Mouse (Mus musculus) hindbrain, embryonic 11.5 days (tissue): Measurements from ENCODE around the gene Wwox. TPM values are rescaled to one million over a fixed set of nuclear protein-coding genes. Genes with fewer than 3 reads are reported as not detected.

Experiments
- ATAC-seq: fragments of 200-750 bp; cut with Nextera tagmentation; 2 replicates; pipeline ENCODE4 v1.8.0; 2017; ENCODE audit warnings: mild to moderate bottlenecking, moderate TSS enrichment, moderate library complexity; ENCODE audit not compliant: low FRiP score
- DNase-seq: peaks from one replicate; pipeline ENCODE4 v3.0.0-alpha.2; 2015; ENCODE audit warnings: low spot score
- H3K27ac ChIP-seq: fragments of 300-500 bp; sonication (generic); 2 replicates; pipeline ENCODE4 v1.5.1; 2014; ENCODE audit warnings: mild to moderate bottlenecking, low read depth, low read length
- H3K27me3 ChIP-seq: fragments of 300-500 bp; sonication (generic); 2 replicates; pipeline ENCODE4 v1.6.1; 2014; ENCODE audit warnings: mild to moderate bottlenecking, low read length, moderate library complexity, mixed read lengths; ENCODE audit not compliant: control insufficient read depth, insufficient read depth
- H3K36me3 ChIP-seq: fragments of 300-500 bp; sonication (generic); 2 replicates; pipeline ENCODE4 v1.6.1; 2014; ENCODE audit warnings: mild to moderate bottlenecking, low read length, moderate library complexity, mixed read lengths; ENCODE audit not compliant: control insufficient read depth, insufficient read depth
- H3K4me1 ChIP-seq: fragments of 300-500 bp; sonication (generic); replicated peaks from 2 replicates; pipeline ENCODE4 v1.6.1; 2014; ENCODE audit warnings: low read length, mixed read lengths; ENCODE audit not compliant: control insufficient read depth, insufficient read depth
- H3K4me2 ChIP-seq: fragments of 300-500 bp; sonication (generic); replicated peaks from 2 replicates; pipeline ENCODE4 v1.6.1; 2014; ENCODE audit warnings: mild to moderate bottlenecking, low read depth, low read length
- H3K4me3 ChIP-seq: fragments of 300-500 bp; sonication (generic); 2 replicates; pipeline ENCODE4 v1.5.1; 2014; ENCODE audit warnings: low read depth, low read length
- H3K9ac ChIP-seq: fragments of 300-500 bp; sonication (generic); 2 replicates; pipeline ENCODE4 v1.6.1; 2014; ENCODE audit warnings: low read depth, low read length
- H3K9me3 ChIP-seq: fragments of 300-500 bp; sonication (generic); 2 replicates; pipeline ENCODE4 v1.6.1; 2016; ENCODE audit warnings: low read length; ENCODE audit not compliant: control insufficient read depth
- WGBS: fragments of 180-500 bp; shearing (Covaris S2); extraction: QIAGEN DNeasy Blood & Tissue Kit; methylation state at CpG from one replicate; pipeline ENCODE4 v1.1.7; 2014; 5-methylcytosine and 5-hydroxymethylcytosine counted together
- polyA plus RNA-seq: library from polyadenylated mRNA; unstranded; fragments of >200 nt; fragmentation: Nextera tagmentation; extraction: Ambion mirVana; gene quantifications from 2 replicates; pipeline ENCODE4 v1.2.1, GENCODE M21; 2014

Gene Wwox
- polyA plus RNA-seq, 1 experiment from 2014 or later: 14.1 TPM

DNA sequence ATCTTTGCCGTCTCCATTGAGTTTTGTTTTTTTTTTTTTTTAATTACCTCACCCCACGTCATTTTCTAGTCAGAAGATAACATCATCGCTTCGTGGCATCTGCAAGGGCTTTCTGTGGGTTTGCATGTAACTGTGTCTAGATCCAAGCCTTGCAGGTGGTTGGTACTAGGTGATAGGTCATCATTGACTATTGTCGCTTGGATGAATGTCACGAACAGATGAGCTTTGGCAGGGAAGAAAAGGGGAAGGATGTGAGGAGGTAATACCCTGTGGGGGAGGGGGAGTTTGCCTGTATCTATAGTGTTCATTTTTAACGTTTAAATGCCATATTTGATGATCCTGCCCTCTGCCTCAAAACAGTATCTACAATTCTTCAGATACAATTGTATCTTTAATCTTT is 223.6 kb downstream of the Wwox start:
- no peak overlapping the region for H3K27ac ChIP-seq
- no peak for ATAC-seq
- H3K4me3 ChIP-seq: no peak overlapping the region
- DNase-seq: no peak
- H3K4me1 ChIP-seq: no peaks in the 10 kb centered on the region
- no peaks in the 10 kb centered on the region for H3K36me3 ChIP-seq
- H3K9me3 ChIP-seq: no peaks in the 10 kb centered on the region
- H3K4me2 ChIP-seq: no peak overlapping the region
- no peaks in the 10 kb centered on the region for H3K27me3 ChIP-seq
- no peak overlapping the region for H3K9ac ChIP-seq
- WGBS: 85% methylated on average over 7 of the region's 7 CpGs

DNA sequence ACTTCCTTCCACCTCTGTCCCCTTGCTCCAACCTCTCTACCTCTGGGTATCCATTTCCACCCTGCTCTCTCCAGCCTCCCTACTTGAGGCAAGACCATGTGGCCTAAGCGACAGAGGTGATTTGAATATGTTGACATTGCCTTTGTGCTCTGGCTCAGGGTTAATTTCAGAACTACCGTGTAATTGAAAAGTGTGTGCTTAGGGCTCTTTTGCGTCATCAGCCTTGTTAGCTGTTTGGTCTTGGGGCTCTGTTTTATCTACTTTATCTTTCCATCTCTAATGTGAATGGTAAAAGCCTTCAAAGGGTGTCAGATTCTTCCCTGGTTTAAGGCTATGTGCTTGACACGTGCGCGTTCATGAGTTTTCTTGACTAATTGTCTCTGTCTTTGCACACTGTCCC is 226.1 kb downstream of the Wwox start:
- DNase-seq (no peak), ATAC-seq (no peak)
- 64% methylated on average over 6 of the region's 6 CpGs for WGBS
- Histone ChIP-seq H3K27me3 (no peaks in the 10 kb centered on the region), H3K4me3 (no peak overlapping the region), H3K27ac (no peak overlapping the region), H3K4me2 (no peak overlapping the region), H3K36me3 (no peaks in the 10 kb centered on the region), H3K9ac (no peak overlapping the region), H3K4me1 (no peaks in the 10 kb centered on the region), H3K9me3 (no peaks in the 10 kb centered on the region)

DNA sequence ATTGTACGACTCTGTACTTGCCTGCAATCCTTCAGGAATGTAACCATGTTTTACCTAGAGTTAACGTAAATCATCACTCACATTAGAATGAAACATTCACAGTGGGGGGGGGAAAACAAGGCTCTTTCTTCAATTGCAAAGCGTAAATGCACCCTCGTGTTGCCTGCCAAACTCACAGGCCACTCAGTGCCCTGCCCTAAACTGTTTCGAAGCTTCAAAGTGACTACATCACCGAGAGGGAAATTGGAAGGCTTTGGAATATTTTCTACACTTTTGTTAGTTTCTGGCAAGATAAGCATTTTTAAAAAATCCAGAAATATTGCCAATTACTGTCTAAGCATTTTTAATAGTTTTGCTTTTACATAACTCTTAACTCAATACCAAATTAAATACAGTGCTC is 231.3 kb downstream of the Wwox start:
- Histone ChIP-seq H3K36me3 (no peaks in the 10 kb centered on the region), H3K4me3 (no peak overlapping the region), H3K27me3 (no peaks in the 10 kb centered on the region), H3K9ac (no peak overlapping the region), H3K9me3 (no peaks in the 10 kb centered on the region), H3K27ac (no peak overlapping the region), H3K4me1 (no peaks in the 10 kb centered on the region), H3K4me2 (no peak overlapping the region)
- WGBS: 79% methylated on average over 6 of the region's 6 CpGs
- DNase-seq (no peak), ATAC-seq (no peak)

DNA sequence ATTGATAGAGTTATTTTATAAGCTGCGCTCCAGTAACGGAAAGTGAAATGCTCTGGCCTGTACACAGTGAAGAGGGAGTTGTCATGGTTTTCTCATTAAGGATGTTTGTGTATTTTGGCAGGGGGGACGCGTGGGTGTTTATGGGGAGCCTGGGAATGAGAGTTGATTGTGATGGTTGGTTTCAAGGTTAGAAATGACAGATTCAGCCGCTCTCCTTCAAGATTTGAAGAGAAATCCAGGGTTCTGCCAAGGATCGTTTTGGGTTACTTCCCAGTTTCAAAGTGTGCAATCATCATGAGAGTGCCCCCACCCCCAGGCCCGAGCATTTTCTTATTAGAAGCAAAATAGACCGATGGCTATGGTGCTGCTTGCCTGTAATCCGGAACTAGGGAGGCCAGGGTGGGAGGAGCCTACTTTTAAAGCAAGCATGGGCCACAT is 231.8 kb downstream of the Wwox start:
- H3K4me2 ChIP-seq: no peak overlapping the region
- 83% methylated on average over 9 of the region's 9 CpGs for WGBS
- H3K27me3 ChIP-seq: no peaks in the 10 kb centered on the region
- no peak overlapping the region for H3K4me3 ChIP-seq
- no peaks in the 10 kb centered on the region for H3K36me3 ChIP-seq
- no peak for ATAC-seq
- no peak for DNase-seq
- H3K9me3 ChIP-seq: no peaks in the 10 kb centered on the region
- H3K4me1 ChIP-seq: no peaks in the 10 kb centered on the region
- no peak overlapping the region for H3K27ac ChIP-seq
- no peak overlapping the region for H3K9ac ChIP-seq

DNA sequence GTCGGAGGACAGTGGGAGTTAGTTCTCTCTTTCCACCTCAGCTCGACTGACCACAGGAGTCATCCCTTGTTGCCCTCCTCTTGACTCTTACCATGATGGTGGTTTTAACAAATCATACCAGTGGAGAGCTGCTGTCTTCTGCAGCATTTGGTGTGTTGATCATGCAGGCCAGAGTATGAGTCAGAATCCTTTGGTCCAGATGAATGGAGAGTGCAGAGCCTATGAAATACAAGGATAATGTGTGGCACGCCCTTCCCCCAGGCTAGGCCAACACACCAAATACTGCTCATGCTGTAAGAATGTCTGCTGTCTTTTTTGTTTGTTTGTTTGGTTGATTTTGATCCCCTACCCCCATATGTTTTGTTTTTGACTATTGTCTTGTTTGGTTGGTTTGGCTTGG is 234.0 kb downstream of the Wwox start:
- Histone ChIP-seq H3K4me3 (no peak overlapping the region), H3K4me2 (no peak overlapping the region), H3K27me3 (no peaks in the 10 kb centered on the region), H3K4me1 (no peaks in the 10 kb centered on the region), H3K27ac (no peak overlapping the region), H3K36me3 (no peaks in the 10 kb centered on the region), H3K9ac (no peak overlapping the region), H3K9me3 (no peaks in the 10 kb centered on the region)
- 96% methylated on average over 3 of the region's 3 CpGs for WGBS
- ATAC-seq (no peak), DNase-seq (no peak)

DNA sequence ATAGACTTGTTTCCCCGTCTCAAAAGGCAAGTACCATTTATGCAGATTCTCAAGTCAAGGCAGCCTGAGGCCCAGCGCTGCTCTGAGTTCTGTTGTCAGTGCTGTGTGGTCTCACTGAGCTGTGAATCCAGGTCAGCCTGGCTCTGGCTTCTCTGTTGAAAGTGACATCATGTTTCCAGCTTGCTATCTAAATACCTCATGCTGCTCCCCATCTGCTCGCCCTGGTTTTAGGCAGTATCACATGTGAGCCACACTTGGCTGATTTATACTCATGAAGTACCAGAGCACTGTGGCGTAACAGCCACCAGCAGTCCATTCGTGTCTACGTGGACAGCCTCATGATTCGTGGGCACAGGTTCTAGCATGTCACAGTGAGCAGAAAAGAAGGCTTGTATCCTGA is 235.7 kb downstream of the Wwox start:
- ATAC-seq (no peak), DNase-seq (no peak)
- Histone ChIP-seq H3K9me3 (no peaks in the 10 kb centered on the region), H3K36me3 (no peaks in the 10 kb centered on the region), H3K27ac (no peak overlapping the region), H3K4me1 (no peaks in the 10 kb centered on the region), H3K9ac (no peak overlapping the region), H3K4me2 (no peak overlapping the region), H3K4me3 (no peak overlapping the region), H3K27me3 (no peaks in the 10 kb centered on the region)
- WGBS: 88% methylated on average over 7 of the region's 7 CpGs

DNA sequence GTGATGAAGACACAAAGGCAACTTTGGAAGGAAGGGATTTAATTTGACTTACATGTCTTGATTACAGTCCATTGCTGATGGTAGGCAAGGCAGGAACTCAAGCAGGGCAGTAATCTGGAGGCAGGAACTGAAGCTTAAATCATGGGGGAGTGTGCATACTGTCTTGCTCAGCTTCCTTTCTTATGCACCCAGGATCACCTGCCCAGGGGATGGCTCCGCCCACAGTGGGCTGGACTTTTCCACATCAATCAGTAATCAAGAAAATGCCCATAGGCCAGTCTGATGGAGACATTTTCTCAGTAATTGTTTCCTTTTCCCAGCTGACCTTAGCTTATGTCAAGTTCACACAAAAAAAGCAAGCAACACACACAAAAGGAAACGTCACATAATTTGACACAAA is 237.5 kb downstream of the Wwox start:
- Histone ChIP-seq H3K27ac (no peak overlapping the region), H3K27me3 (no peaks in the 10 kb centered on the region), H3K36me3 (no peaks in the 10 kb centered on the region), H3K4me2 (no peak overlapping the region), H3K4me3 (no peak overlapping the region), H3K4me1 (no peaks in the 10 kb centered on the region), H3K9ac (no peak overlapping the region), H3K9me3 (no peaks in the 10 kb centered on the region)
- ATAC-seq (no peak), DNase-seq (no peak)
- WGBS: 89% methylated on average over 2 of the region's 2 CpGs

DNA sequence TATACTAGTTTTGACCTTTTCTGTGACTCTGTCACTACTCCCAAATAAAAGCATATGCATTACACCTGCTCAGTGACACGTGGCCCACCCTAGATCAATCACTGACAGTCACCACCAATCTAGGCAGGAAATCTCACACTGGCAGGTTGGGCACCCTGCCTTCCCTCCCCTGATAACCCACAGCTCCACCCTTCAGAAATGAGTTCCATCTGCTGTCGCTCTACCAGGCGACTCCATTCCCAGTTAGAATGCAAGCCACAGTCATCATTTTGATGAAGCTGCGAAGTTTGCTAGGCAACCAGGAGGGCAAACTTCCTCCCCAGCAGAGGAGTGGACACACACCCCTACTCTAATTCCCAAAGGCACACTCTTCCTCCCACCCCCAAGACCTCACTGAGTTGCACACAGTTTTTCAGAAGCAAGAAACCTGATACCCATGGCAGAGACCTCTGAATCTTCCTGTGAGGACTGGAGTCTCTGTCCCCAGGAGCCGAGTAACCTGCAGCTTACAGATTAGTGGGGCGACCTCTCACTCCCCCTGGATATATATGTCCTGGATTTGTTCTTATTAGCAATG is 238.2 kb downstream of the Wwox start:
- no peak for DNase-seq

DNA sequence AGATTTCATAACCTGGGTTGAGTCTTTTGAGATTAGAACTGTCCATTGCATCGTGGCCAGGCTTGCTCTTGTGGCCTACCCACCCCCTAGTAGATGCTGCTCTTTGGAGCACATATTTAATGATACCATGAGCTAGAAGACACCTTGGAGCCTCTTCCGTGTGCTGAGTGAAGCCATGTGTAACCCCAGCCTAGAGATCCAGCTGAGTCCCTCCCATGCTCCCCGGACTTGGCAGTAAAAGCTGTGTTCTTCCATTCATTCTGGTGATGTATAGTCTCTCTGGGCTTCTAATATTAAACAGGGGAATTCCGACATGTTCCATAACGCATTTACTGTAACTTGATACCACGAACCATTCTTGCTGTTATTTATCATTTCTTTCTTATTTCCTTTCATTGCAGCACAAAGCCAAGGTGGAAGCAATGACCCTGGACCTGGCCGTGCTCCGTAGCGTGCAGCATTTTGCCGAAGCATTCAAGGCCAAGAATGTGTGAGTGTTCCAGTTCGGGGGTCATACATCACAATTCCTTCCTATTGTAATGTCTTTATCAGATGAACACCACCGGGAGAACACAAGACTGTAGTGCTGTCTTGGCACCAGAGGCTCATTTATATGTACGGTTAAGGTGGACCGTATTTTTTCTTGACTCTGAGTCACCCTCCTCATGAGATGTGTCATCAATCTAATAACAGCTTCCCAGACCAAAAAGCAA is 240.1 kb downstream of the Wwox start:
- DNase-seq (no peak), ATAC-seq (no peak)
- H3K4me1 ChIP-seq: no peaks in the 10 kb centered on the region
- no peaks in the 10 kb centered on the region for H3K9me3 ChIP-seq
- 80% methylated on average over 14 of the region's 14 CpGs for WGBS
- no peak overlapping the region for H3K27ac ChIP-seq
- no peak overlapping the region for H3K9ac ChIP-seq
- no peaks in the 10 kb centered on the region for H3K36me3 ChIP-seq
- no peaks in the 10 kb centered on the region for H3K27me3 ChIP-seq
- no peak overlapping the region for H3K4me2 ChIP-seq
- H3K4me3 ChIP-seq: no peak overlapping the region

More for the DNA sequence above, 238.2 kb downstream of the Wwox start:
- Histone ChIP-seq H3K9me3 (no peaks in the 10 kb centered on the region), H3K4me1 (no peaks in the 10 kb centered on the region), H3K4me3 (no peak overlapping the region), H3K27me3 (no peaks in the 10 kb centered on the region), H3K4me2 (no peak overlapping the region), H3K36me3 (no peaks in the 10 kb centered on the region), H3K9ac (no peak overlapping the region), H3K27ac (no peak overlapping the region)
- 54% methylated on average over 6 of the region's 6 CpGs for WGBS
- ATAC-seq: no peak
